Mouse (Mus musculus) C2C12 (cell line): ENCODE data around the gene Epb41l1.

Experiments
- CEBPB ChIP-seq: IDR thresholded peaks from one replicate; pipeline ENCODE4 v1.6.1; 2011; ENCODE audit warnings: low read depth, mild to moderate bottlenecking, control low read depth, moderate library complexity
- CTCF ChIP-seq: IDR thresholded peaks from one replicate; pipeline ENCODE4 v1.5.1; 2011; ENCODE audit not compliant: control insufficient read depth, insufficient read depth, insufficient read length
- MAX ChIP-seq: IDR thresholded peaks from one replicate; pipeline ENCODE4 v1.6.1; 2011; ENCODE audit warnings: mild to moderate bottlenecking, control low read depth
- MYOD1 ChIP-seq: IDR thresholded peaks from one replicate; pipeline ENCODE4 v1.6.1; 2011; ENCODE audit warnings: low read depth; ENCODE audit not compliant: control insufficient read depth, insufficient read length
- MYOG ChIP-seq: IDR thresholded peaks from one replicate; pipeline ENCODE4 v1.6.1; 2011; ENCODE audit not compliant: control insufficient read depth, insufficient read length; ENCODE audit errors: extremely low read depth
- USF1 ChIP-seq: IDR thresholded peaks from one replicate; pipeline ENCODE4 v1.6.1; 2011; ENCODE audit warnings: low read depth, mild to moderate bottlenecking, control low read depth, moderate library complexity

GRCm38 (mm10) chr2:156415674-156416073 lies 5.0 kb upstream of the Epb41l1 start:
- TF ChIP-seq CTCF, result no peak
- TF ChIP-seq CEBPB, result no peak
- TF ChIP-seq MYOG, result no peak
- no peak for TF ChIP-seq MAX
- no peak for TF ChIP-seq MYOD1
- no peak for TF ChIP-seq USF1
